Mouse (Mus musculus) limb, embryonic 14.5 days (tissue): ENCODE results near the gene Psmb3. TPM values are rescaled to one million over a fixed set of nuclear protein-coding genes. Genes with fewer than 3 reads are reported as not detected.

Source experiments
- ATAC-seq: fragments of 200-750 bp; cut with Nextera tagmentation; 2 replicates; pipeline ENCODE4 v1.8.0; 2017; ENCODE audit warnings: low read depth, moderate number of reproducible peaks, moderate TSS enrichment; ENCODE audit not compliant: low FRiP score
- DNase-seq: peaks from one replicate; pipeline ENCODE4 v3.0.0-alpha.2; 2015; ENCODE audit warnings: low spot score
- H3K27ac ChIP-seq: fragments of 300-500 bp; sonication (generic); replicated peaks from 2 replicates; pipeline ENCODE4 v1.5.1; 2014; ENCODE audit warnings: low read depth, mild to moderate bottlenecking, low read length, moderate library complexity, mixed read lengths
- H3K27me3 ChIP-seq: fragments of 300-500 bp; sonication (generic); 2 replicates; pipeline ENCODE4 v1.6.1; 2014; ENCODE audit warnings: low read length, mixed read lengths; ENCODE audit not compliant: control insufficient read depth, insufficient read depth
- H3K36me3 ChIP-seq: fragments of 300-500 bp; sonication (generic); 2 replicates; pipeline ENCODE4 v1.6.1; 2014; ENCODE audit warnings: mild to moderate bottlenecking, low read length, moderate library complexity, mixed read lengths; ENCODE audit not compliant: control insufficient read depth, insufficient read depth
- H3K4me1 ChIP-seq: fragments of 300-500 bp; sonication (generic); 2 replicates; pipeline ENCODE4 v1.6.1; 2014; ENCODE audit warnings: antibody characterized with exemption, low read length, mixed read lengths; ENCODE audit not compliant: control insufficient read depth, insufficient read depth
- H3K4me2 ChIP-seq: fragments of 300-500 bp; sonication (generic); replicated peaks from 2 replicates; pipeline ENCODE4 v1.6.1; 2014; ENCODE audit warnings: low read depth, mild to moderate bottlenecking, low read length, moderate library complexity; ENCODE audit not compliant: severe bottlenecking
- H3K4me3 ChIP-seq: fragments of 300-500 bp; sonication (generic); replicated peaks from 2 replicates; pipeline ENCODE4 v1.5.1; 2014; ENCODE audit warnings: low read length
- H3K9ac ChIP-seq: fragments of 300-500 bp; sonication (generic); 2 replicates; pipeline ENCODE4 v1.6.1; 2014; ENCODE audit warnings: mild to moderate bottlenecking, low read depth, low read length, moderate library complexity; ENCODE audit not compliant: severe bottlenecking
- H3K9me3 ChIP-seq: fragments of 300-500 bp; sonication (generic); 2 replicates; pipeline ENCODE4 v1.6.1; 2016; ENCODE audit warnings: low read length; ENCODE audit not compliant: control insufficient read depth
- POLR2A ChIP-seq: fragments of 200-500 bp; IDR thresholded peaks from 2 replicates; pipeline ENCODE4 v1.8.0; 2012; ENCODE audit warnings: inconsistent platforms, mild to moderate bottlenecking, moderate library complexity, borderline replicate concordance; ENCODE audit not compliant: insufficient read depth, insufficient read length; ENCODE audit errors: extremely low read depth
- WGBS: fragments of 180-500 bp; shearing (Covaris S2); extraction: QIAGEN DNeasy Blood & Tissue Kit; methylation state at CpG from one replicate; pipeline ENCODE4 v1.1.7; 2014; 5-methylcytosine and 5-hydroxymethylcytosine counted together
- microRNA-seq: library from miRNA; unstranded; fragments of <30 nt; microRNA quantifications from one replicate; pipeline ENCODE4, GENCODE M21; 2016
- polyA plus RNA-seq, 2 experiments: library from polyadenylated mRNA; depleted of rRNA in 1 of 2; stranded (reverse) in 1 of 2; unstranded in 1 of 2; fragments of >200 nt; fragmentation: Nextera tagmentation in 1 of 2; extraction: Ambion mirVana in 1 of 2; gene quantifications; 2 replicates each; pipeline versions ENCODE4 v1.2.1 to v1.2.3; 2012 to 2014

Psmb3 gene
- polyA plus RNA-seq, 2 experiments, result 368 to 508 TPM

DNA sequence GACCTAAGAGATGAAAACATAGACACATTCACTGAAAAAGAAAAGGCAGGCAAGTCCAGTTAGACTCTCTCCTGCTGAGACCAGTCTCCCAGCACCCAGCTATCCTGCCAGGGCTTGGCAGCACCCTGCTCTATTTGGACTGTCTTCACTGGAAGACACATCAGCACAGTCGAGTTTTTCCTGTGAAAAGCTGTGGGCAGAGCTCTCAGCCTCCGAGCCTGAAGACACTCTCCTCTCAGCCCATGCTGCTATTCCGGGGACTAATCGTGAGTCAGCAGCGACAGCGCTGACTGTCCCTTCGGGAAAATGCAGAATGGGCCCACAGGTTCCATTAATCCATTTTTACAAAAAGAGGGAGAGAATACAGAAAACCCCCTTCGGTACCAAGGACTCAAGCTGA, 50.1 kb downstream of the Psmb3 start:
- WGBS, result 92% methylated on average over 8 of the region's 8 CpGs
- Histone ChIP-seq H3K27me3 (no peaks in the 10 kb centered on the region), H3K36me3 (peaks cover 88% of the 10 kb centered on the region), H3K4me2 (no peak overlapping the region), H3K27ac (no peak overlapping the region), H3K9ac (no peak overlapping the region), H3K4me1 (no peaks in the 10 kb centered on the region), H3K4me3 (no peak overlapping the region), H3K9me3 (no peaks in the 10 kb centered on the region)
- ATAC-seq (no peak), DNase-seq (no peak)
- TF ChIP-seq POLR2A, result no peak

DNA sequence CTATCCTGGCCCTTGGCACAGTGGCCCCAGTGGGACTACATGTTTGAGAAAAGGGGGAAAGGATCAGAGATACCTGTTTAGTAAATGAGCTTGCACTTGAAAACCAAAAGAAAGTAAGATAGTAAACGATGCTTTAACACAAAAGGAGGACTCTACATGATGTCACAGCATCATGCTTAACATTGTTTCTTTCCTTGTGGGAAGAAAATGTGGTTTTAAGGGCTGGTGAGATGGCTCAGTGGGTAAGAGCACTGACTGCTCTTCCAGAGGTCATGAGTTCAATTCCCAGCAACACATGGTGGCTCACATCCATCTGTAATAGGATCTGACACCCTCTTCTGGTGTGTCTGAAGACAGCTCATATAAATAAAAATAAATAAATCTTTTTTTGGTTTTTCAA, 54.9 kb downstream of the Psmb3 start:
- Histone ChIP-seq H3K27ac (no peak overlapping the region), H3K9me3 (no peaks in the 10 kb centered on the region), H3K9ac (no peak overlapping the region), H3K4me3 (no peak overlapping the region), H3K4me1 (no peaks in the 10 kb centered on the region), H3K27me3 (no peaks in the 10 kb centered on the region), H3K36me3 (peaks cover 87% of the 10 kb centered on the region), H3K4me2 (no peak overlapping the region)
- ATAC-seq (no peak), DNase-seq (no peak)
- WGBS, result 88% methylated on average over 1 of the region's 1 CpGs
- TF ChIP-seq POLR2A, result no peak

DNA sequence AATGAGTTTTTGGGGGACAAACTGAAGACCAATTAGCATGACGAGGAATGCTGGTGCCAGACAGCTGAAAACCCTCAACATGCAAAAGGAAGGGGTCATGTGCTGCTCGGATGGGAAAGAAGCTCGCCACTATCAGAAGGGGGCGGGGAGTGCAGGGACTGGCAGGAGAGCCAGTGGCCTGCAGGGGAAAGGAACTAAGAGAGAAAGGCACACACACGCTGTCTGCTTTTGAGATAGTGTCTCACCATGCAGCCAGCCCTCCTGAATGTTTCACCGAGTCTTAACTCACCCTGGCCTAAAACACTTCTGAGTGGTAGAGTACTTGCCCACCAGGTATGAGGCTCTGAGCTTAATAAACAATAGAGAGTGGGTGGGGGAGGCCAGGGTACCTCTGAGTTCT, 55.7 kb downstream of the Psmb3 start:
- Histone ChIP-seq H3K9me3 (no peaks in the 10 kb centered on the region), H3K27me3 (no peaks in the 10 kb centered on the region), H3K27ac (no peak overlapping the region), H3K4me2 (no peak overlapping the region), H3K36me3 (peaks cover 84% of the 10 kb centered on the region), H3K4me3 (no peak overlapping the region), H3K4me1 (no peaks in the 10 kb centered on the region), H3K9ac (no peak overlapping the region)
- no peak for DNase-seq
- ATAC-seq, result no peak
- no peak for TF ChIP-seq POLR2A
- WGBS, result 83% methylated on average over 6 of the region's 6 CpGs

DNA sequence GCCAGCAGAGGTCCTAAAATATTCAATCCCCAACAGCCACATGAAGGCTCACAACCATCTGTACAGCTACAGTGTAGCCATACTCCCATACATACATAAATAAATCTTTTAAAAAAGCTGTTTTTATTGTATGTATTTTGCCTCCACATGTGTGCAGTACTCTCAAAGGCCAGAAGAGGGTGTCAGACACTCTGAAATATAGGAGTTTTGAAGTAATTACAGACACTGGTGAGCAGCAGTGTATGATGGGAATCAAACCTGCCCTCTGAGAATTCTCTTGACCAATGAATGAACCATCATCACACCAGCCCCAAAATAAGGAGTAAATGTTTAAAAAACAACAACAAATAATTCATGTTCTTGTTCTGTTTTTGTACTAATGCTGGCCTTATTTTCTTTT, 58.4 kb downstream of the Psmb3 start:
- DNase-seq (no peak), ATAC-seq (no peak)
- H3K27me3 ChIP-seq, result no peaks in the 10 kb centered on the region
- peaks cover 4% of the 10 kb centered on the region; the same call in 1 of the 2 replicates for H3K4me1 ChIP-seq
- no peak for TF ChIP-seq POLR2A
- H3K9ac ChIP-seq, result no peak overlapping the region
- H3K9me3 ChIP-seq, result no peaks in the 10 kb centered on the region
- no peak overlapping the region for H3K4me2 ChIP-seq
- H3K36me3 ChIP-seq, result peaks cover 62% of the 10 kb centered on the region
- H3K27ac ChIP-seq, result no peak overlapping the region
- H3K4me3 ChIP-seq, result no peak overlapping the region

Small RNA genes within 50 kb of the gene (microRNA-seq; reads per million reads assigned to microRNA genes)
- gene Gm24158 (not detected), gene Mir6927 (not detected), gene Mir8102 (not detected)

Other genes starting within 250 kb of the Psmb3 start
- not detected in 2 replicates for gene 4933428G20Rik, start 203.1 kb upstream of the Psmb3 start, polyA plus RNA-seq (2012; rRNA removed)
- gene 4933428G20Rik, start 203.1 kb upstream of the Psmb3 start, polyA plus RNA-seq (2014; fragmentation: Nextera tagmentation; extraction: Ambion mirVana), result 0.19 and 0.36 TPM in 2 replicates
- 4.0 and 5.1 TPM in 2 replicates for gene Srcin1, start 127.2 kb upstream of the Psmb3 start, polyA plus RNA-seq (2012; rRNA removed)
- 0.39 and 0.53 TPM in 2 replicates for gene Srcin1, start 127.2 kb upstream of the Psmb3 start, polyA plus RNA-seq (2014; fragmentation: Nextera tagmentation; extraction: Ambion mirVana)
- 6.6 and 9.2 TPM in 2 replicates for gene Epop, start 73.7 kb upstream of the Psmb3 start, polyA plus RNA-seq (2012; rRNA removed)
- 4.4 and 4.8 TPM in 2 replicates for gene Epop, start 73.7 kb upstream of the Psmb3 start, polyA plus RNA-seq (2014; fragmentation: Nextera tagmentation; extraction: Ambion mirVana)
- 28.6 and 36.0 TPM in 2 replicates for gene Mllt6, start 40.0 kb upstream of the Psmb3 start, polyA plus RNA-seq (2012; rRNA removed)
- gene Mllt6, start 40.0 kb upstream of the Psmb3 start, polyA plus RNA-seq (2014; fragmentation: Nextera tagmentation; extraction: Ambion mirVana), result 4.9 and 6.1 TPM in 2 replicates
- 11.7 and 13.3 TPM in 2 replicates for gene Cisd3, start 17.6 kb upstream of the Psmb3 start, polyA plus RNA-seq (2012; rRNA removed)
- 13.6 and 14.9 TPM in 2 replicates for gene Cisd3, start 17.6 kb upstream of the Psmb3 start, polyA plus RNA-seq (2014; fragmentation: Nextera tagmentation; extraction: Ambion mirVana)
- 130 and 179 TPM in 2 replicates for gene Pcgf2, start 2.9 kb upstream of the Psmb3 start, polyA plus RNA-seq (2012; rRNA removed)
- gene Pcgf2, start 2.9 kb upstream of the Psmb3 start, polyA plus RNA-seq (2014; fragmentation: Nextera tagmentation; extraction: Ambion mirVana), result 18.1 and 21.5 TPM in 2 replicates
- gene Pip4k2b, start 41.3 kb downstream of the Psmb3 start, polyA plus RNA-seq (2012; rRNA removed), result 34.4 and 37.4 TPM in 2 replicates
- gene Pip4k2b, start 41.3 kb downstream of the Psmb3 start, polyA plus RNA-seq (2014; fragmentation: Nextera tagmentation; extraction: Ambion mirVana), result 2.2 and 2.3 TPM in 2 replicates
- 20.6 and 22.0 TPM in 2 replicates for gene Cwc25, start 63.2 kb downstream of the Psmb3 start, polyA plus RNA-seq (2012; rRNA removed)
- 11.6 and 11.7 TPM in 2 replicates for gene Cwc25, start 63.2 kb downstream of the Psmb3 start, polyA plus RNA-seq (2014; fragmentation: Nextera tagmentation; extraction: Ambion mirVana)
- gene 1700001P01Rik, start 72.5 kb downstream of the Psmb3 start, polyA plus RNA-seq (2012; rRNA removed), result 0.34 TPM in 1 of 2 replicates, not detected in the other
- gene 1700001P01Rik, start 72.5 kb downstream of the Psmb3 start, polyA plus RNA-seq (2014; fragmentation: Nextera tagmentation; extraction: Ambion mirVana), result 0.35 TPM in 1 of 2 replicates, not detected in the other
- 456 and 903 TPM in 2 replicates for gene Rpl23, start 79.0 kb downstream of the Psmb3 start, polyA plus RNA-seq (2012; rRNA removed)
- 730 and 764 TPM in 2 replicates for gene Rpl23, start 79.0 kb downstream of the Psmb3 start, polyA plus RNA-seq (2014; fragmentation: Nextera tagmentation; extraction: Ambion mirVana)
- 105 and 120 TPM in 2 replicates for gene Lasp1, start 95.6 kb downstream of the Psmb3 start, polyA plus RNA-seq (2012; rRNA removed)
- gene Lasp1, start 95.6 kb downstream of the Psmb3 start, polyA plus RNA-seq (2014; fragmentation: Nextera tagmentation; extraction: Ambion mirVana), result 95.7 and 103 TPM in 2 replicates
- 12.4 and 13.3 TPM in 2 replicates for gene B230217C12Rik, start 137.4 kb downstream of the Psmb3 start, polyA plus RNA-seq (2012; rRNA removed)
- gene B230217C12Rik, start 137.4 kb downstream of the Psmb3 start, polyA plus RNA-seq (2014; fragmentation: Nextera tagmentation; extraction: Ambion mirVana), result 5.3 and 7.2 TPM in 2 replicates
- gene Fbxo47, start 180.8 kb downstream of the Psmb3 start, polyA plus RNA-seq (2012; rRNA removed), result 0.58 and 1.0 TPM in 2 replicates
- gene Fbxo47, start 180.8 kb downstream of the Psmb3 start, polyA plus RNA-seq (2014; fragmentation: Nextera tagmentation; extraction: Ambion mirVana), result 0.22 and 0.82 TPM in 2 replicates